Mouse (Mus musculus) layer of hippocampus, adult 2 months (tissue): ENCODE measurements around the gene Caps2. TPM values are rescaled to one million over a fixed set of nuclear protein-coding genes. Genes with fewer than 3 reads are reported as not detected.
"Not testable (repeated sequence)": the region's sequence is repeated elsewhere in the genome, so short reads cannot be mapped to it uniquely, and the experiment has no call there.

ENCODE experiments used
- DNase-seq, 2 experiments: peaks; one replicate each; pipeline ENCODE4 v3.0.0; 2022; ENCODE audit warnings: low spot score in 2 of 2
- H3K27ac ChIP-seq: fragments of 200-600 bp; 2 replicates; pipeline ENCODE4 v1.8.1; 2022
- H3K4me3 ChIP-seq: fragments of 200-600 bp; 2 replicates; pipeline ENCODE4 v1.8.1; 2022; ENCODE audit warnings: mild to moderate bottlenecking
- CTCF ChIP-seq: fragments of 200-600 bp; conservative IDR thresholded peaks from 2 replicates; pipeline ENCODE4 v1.8.1; 2022; ENCODE audit warnings: antibody characterized with exemption, mild to moderate bottlenecking, moderate library complexity
- long read RNA-seq, 2 experiments: library from polyadenylated mRNA; stranded (forward); transcript quantifications; one replicate each; pipeline ENCODE4 v2.0.0; 2021; ENCODE audit warnings: borderline mapping rate in 2 of 2
- total RNA-seq, 2 experiments: library from RNA; stranded (reverse); gene quantifications; 2 replicates each; pipeline ENCODE4 v1.2.3; 2021

The Caps2 gene
- total RNA-seq, result under 1 TPM in 1 of 2 experiments, not detected in 1; 0.26 TPM
- long read RNA-seq, experiment 1, result 0 reads
- long read RNA-seq, experiment 2, result 0 reads

- Histone ChIP-seq H3K4me3 (no peak within 1 kb of the TSS), H3K27ac (no peak within 1 kb of the TSS)
- TF ChIP-seq CTCF, result no peak
- DNase-seq, result peak in 1 of 2 experiments; percentile 15
Measured at GRCm38 (mm10) chr10:112163168-112163766, at the start of gene Caps2. Gene Caps2 (plus strand): TSS chr10:112163621.

DNA sequence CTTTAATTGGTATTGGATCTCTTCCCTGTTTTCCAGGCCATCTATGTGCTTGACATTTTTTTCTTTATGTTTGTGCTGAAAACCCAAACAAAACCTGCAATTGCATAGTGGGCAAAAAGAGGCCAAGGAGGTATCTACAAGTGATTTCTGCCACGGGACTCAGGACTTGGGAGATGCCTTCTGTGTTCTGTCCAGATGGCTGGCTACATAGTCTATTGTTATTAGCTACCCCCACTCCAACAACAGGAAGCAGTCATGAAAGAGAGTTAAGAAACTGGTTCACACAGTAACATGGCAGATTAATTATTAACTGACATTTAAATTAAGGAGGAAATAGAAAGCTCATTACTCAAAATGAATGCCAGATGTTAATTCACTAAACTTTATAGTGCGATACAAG, 38.3 kb upstream of the Caps2 start:
- H3K4me3 ChIP-seq, DNase-seq, H3K27ac ChIP-seq: not testable (repeated sequence)

- H3K4me3 ChIP-seq, H3K27ac ChIP-seq, DNase-seq: not testable (repeated sequence)
Measured at GRCm38 (mm10) chr10:112127682-112128230, 35.7 kb upstream of the Caps2 start.

- no peak for DNase-seq
- no peak overlapping the region for H3K27ac ChIP-seq
- H3K4me3 ChIP-seq, result no peak overlapping the region
- TF ChIP-seq CTCF, result no peak
Measured at GRCm38 (mm10) chr10:112132194-112132593, 31.2 kb upstream of the Caps2 start.

- no peak overlapping the region for H3K27ac ChIP-seq
- H3K4me3 ChIP-seq, result peak overlapping the region; percentile 46
- TF ChIP-seq CTCF, result peak; percentile 83
- peak; percentile 57 to 62 for DNase-seq
Measured at GRCm38 (mm10) chr10:112138050-112138870, 25.2 kb upstream of the Caps2 start.

DNA sequence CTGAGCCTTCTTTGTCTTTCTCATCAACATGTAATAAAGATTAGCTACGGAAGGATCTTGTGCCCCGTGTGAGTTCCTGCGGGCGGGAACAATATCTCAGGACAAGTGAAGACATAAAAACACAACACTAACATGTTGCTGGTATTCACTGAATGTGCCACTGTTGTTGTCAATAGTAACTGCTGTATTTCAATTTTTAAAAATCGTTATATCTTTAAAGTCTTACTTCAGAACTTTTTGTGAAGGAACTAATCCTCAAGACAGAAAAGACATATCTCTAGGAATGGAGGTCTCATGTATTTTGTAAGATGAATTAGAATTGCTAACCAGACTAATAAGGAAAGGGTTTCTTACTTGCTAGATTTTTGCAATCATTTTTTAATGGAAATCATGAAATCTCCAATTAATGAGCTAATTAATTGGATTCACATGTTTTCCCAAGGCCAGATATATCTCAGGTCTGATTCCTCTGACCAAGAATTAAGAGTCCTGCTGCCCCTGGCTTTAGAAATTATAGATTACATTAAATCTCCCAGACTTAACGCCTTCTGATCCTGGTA, 24.5 kb upstream of the Caps2 start:
- no peak for DNase-seq
- Histone ChIP-seq H3K27ac (no peak overlapping the region), H3K4me3 (peak overlapping the region; percentile 46)
- TF ChIP-seq CTCF, result no peak

- no peak overlapping the region for H3K27ac ChIP-seq
- TF ChIP-seq CTCF, result no peak
- H3K4me3 ChIP-seq, result no peak overlapping the region
- DNase-seq, result no peak
Measured at GRCm38 (mm10) chr10:112139834-112140233, 23.6 kb upstream of the Caps2 start.

GRCm38 (mm10) chr10:112159882-112160560, 3.4 kb upstream of the Caps2 start, which contains the start of gene Glipr1l3:
Gene Glipr1l3 (minus strand): TSS chr10:112160327.
- Histone ChIP-seq H3K4me3 (peak within 1 kb of the TSS; percentile 51), H3K27ac (peak within 1 kb of the TSS; percentile 70)
- TF ChIP-seq CTCF, result peak; percentile 88
- peak; percentile 88 to 93 for DNase-seq

DNA sequence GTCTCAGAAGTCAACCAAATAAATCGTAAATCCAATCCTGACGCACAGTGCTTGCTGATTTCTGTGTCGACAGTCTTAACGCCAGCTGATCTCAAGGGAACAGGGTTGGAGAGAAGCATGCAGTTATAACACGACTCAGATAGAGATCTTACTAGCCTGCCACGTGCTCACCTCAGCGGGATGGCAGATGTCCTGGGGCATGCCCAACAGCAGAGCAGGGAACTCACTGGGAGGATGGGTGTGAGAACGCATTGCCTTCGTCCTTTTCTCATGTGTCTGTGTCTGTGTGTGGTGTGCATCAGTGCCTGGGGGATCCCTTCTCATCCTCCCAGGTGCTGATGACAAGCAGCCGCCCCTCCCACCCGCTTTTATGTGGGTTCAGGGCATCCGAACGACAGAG, 13.6 kb downstream of the Caps2 start:
- H3K4me3 ChIP-seq, H3K27ac ChIP-seq, DNase-seq: not testable (repeated sequence)

- H3K27ac ChIP-seq, DNase-seq, H3K4me3 ChIP-seq: not testable (repeated sequence)
Measured at GRCm38 (mm10) chr10:112193919-112194318, 30.5 kb downstream of the Caps2 start.

DNA sequence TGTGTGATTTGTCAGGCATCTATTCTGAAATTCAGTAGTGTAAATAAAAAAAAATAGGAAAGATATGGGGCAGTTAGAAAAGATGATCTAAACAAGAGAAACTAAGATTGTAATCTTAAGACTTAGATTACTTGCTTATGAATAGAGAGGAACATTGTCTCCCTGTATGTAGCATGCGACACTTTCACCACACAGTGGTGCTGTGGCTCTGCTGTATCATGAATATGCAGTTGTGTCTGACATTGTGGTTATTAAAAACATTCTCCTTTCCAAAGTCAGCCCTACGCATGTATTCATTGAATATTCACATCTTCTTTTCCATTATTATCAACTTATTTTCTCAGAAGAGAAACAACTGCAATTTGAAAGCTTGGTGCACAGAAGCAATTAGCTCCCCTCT, 40.0 kb downstream of the Caps2 start:
- TF ChIP-seq CTCF, result peak; percentile 87
- peak; percentile 48 to 65 for DNase-seq
- Histone ChIP-seq H3K27ac (no peak overlapping the region), H3K4me3 (no peak overlapping the region)

- Histone ChIP-seq H3K27ac (no peak overlapping the region), H3K4me3 (no peak overlapping the region)
- TF ChIP-seq CTCF, result no peak
- DNase-seq, result no peak
Measured at GRCm38 (mm10) chr10:112227073-112227472, 63.7 kb downstream of the Caps2 start.

DNA sequence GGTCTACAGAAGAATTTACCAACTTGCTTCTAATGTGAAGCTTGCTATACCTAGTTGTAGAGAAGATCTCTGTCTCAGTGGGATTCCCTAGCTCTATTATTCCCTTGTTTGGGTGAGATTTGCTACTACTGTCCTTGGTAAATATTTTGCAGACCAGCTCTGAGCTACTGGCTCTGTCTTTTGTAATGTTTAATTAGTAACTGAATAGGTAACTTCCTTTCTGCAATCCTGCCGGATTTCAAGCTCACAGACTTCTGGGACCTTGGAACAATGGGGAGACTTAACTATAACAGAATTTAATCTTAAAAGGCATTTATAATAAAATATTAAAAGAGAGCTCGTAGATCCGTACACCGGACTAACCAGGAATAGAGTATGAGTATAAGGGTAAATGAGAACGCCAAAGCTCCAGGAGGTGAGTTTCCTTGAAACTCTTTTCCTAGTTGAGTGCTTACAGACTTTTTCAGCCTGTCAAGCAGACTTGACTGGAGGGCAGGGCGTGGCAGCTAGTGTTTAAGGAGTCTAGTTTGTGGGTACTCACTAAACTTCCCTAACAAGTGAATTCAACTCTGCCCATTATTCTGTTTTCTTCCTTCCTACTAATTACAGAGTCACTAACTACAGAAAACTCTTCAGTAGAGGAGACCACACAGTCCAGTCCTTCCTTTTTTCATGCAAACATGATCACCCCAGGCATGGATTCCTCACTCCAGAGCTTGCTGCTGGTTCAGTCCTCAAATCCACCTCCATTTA, 65.8 kb downstream of the Caps2 start:
- DNase-seq, H3K4me3 ChIP-seq: not testable (repeated sequence)

DNA sequence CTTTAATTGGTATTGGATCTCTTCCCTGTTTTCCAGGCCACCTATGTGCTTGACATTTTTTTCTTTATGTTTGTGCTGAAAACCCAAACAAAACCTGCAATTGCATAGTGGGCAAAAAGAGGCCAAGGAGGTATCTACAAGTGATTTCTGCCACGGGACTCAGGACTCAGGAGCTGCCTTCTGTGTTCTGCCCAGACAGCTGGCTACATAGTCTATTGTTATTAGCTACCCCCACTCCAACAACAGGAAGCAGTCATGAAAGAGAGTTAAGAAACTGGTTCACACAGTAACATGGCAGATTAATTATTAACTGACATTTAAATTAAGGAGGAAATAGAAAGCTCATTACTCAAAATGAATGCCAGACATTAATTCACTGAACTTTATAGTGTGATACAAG, 69.3 kb downstream of the Caps2 start:
- H3K4me3 ChIP-seq, H3K27ac ChIP-seq, DNase-seq: not testable (repeated sequence)

More for the DNA sequence above, 65.8 kb downstream of the Caps2 start:
- not testable (repeated sequence) for H3K27ac ChIP-seq

GRCm38 (mm10) chr10:112235396-112235940, 72.0 kb downstream of the Caps2 start:
- H3K27ac ChIP-seq, DNase-seq, H3K4me3 ChIP-seq: not testable (repeated sequence)
